Mouse (Mus musculus) lung, postnatal 10 days (tissue): ENCODE data around the gene Olfr130.

ENCODE experiments used
- DNase-seq: peaks from one replicate; pipeline ENCODE4 v3.0.0; 2021

Gene Olfr130

DNA sequence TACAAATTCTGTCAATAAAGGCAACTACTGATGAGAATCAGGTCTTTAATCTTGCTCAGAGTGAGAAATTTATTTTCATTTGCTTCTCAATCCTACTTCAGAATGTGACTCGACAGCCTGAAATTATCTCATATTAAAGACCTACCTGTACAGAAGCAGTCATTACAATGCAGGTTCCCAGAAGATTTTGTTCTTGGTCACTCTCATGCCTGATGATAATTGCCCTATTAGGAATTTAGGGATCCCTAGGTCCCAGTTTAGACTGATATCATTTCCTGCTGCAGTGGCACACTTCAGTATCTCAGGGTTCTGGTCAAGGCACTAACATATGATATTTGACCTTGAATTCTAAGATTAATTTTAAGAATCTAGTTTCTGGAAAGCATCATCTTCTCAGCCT lies at the start of gene Olfr130:
Gene Olfr130 (plus strand): TSS at position 301 of the 400 bp plus-strand sequence.
- no peak for DNase-seq

DNA sequence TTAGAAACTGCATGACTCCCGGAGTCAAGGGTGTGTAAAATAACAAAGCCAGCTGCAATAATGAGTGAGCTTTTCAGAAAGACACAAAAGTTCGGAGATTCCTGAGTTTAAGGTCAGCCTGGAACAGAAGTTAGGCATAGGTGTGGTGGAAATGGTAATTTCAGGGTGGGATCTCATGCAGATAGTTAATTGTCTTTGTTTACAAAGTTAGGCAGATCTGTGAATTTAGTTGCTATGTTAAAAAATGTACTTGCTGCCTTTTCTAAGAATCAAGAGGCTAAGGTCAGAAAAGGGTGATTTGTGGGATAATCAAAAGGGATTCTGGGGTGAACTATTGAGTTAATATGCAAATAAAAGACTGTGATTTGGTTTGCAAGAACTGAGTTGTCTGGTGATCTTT lies 47.4 kb upstream of the Olfr130 start:
- DNase-seq, result no peak

GRCm38 (mm10) chr17:38026297-38026696 lies 37.4 kb upstream of the Olfr130 start:
- DNase-seq, result no peak

GRCm38 (mm10) chr17:38059979-38060378 lies 3.7 kb upstream of the Olfr130 start, which contains the start of gene Olfr129:
TSS of gene Olfr129 (minus strand) at chr17:38060079.
- DNase-seq, result no peak

GRCm38 (mm10) chr17:38082364-38082763 lies 18.6 kb downstream of the Olfr130 start:
- DNase-seq, result no peak

- DNase-seq, result no peak
Measured at GRCm38 (mm10) chr17:38088593-38088992, 24.9 kb downstream of the Olfr130 start, which contains the start of gene Olfr131. TSS of gene Olfr131 (minus strand) at chr17:38088693.
